In genomic region chr11:98947969-98948569, GRCm38 (mm10) we compare ENCODE assay signal across 12 mouse cellular contexts. TPM values are rescaled to one million over a fixed set of nuclear protein-coding genes. Genes with fewer than 3 reads are reported as not detected.
DNase-seq lines count a peak whose midpoint lies in the region; ATAC-seq and TF ChIP-seq lines count a peak whose summit lies in the region.
"Had no signal": no experiment of that assay in that cellular context is flagged by ENCODE, and none has a peak within 500 bp of the region (broad histone marks: within the 10 kb centered on the region; RNA-seq: fewer than 3 reads in every experiment).

No protein-coding gene starts in this region.

- no peak for DNase-seq in limb, embryonic 10.5 days (ENCODE audit: low spot score)
- DNase-seq in MEL-GATA-1-ER (ENCODE audit: extremely low read depth, low read depth): peak; percentile 51
- DNase-seq in cerebellum, adult 11-12 months: no peak
- no peak for DNase-seq in embryo, embryonic 9.5 days (ENCODE audit: extremely low spot score)
- no peak for DNase-seq in testis, postnatal 10 days (ENCODE audit: low spot score)
- DNase-seq: retina, postnatal 1 day had no signal

- H3ac ChIP-seq in myocyte (ENCODE audit: control insufficient read depth, insufficient read length): no peak overlapping the region

- H3K79me2 ChIP-seq in myocyte (ENCODE audit: control insufficient read depth, insufficient read depth): peaks cover 86% of the 10 kb centered on the region

- H3K27ac ChIP-seq in limb, embryonic 15.5 days: 0 out of 2 replicates have a peak overlapping the region, but pooled peaks have one; percentile 9
- H3K27ac ChIP-seq in limb, embryonic 10.5 days: no peak overlapping the region
- H3K27ac ChIP-seq: midbrain, embryonic 12.5 days had no signal

- peaks cover 35% of the 10 kb centered on the region for H3K36me3 ChIP-seq in limb, embryonic 15.5 days
- peaks cover 69% of the 10 kb centered on the region for H3K36me3 ChIP-seq in limb, embryonic 10.5 days
- H3K36me3 ChIP-seq in myocyte (ENCODE audit: control insufficient read depth, insufficient read depth): no peaks in the 10 kb centered on the region
- H3K36me3 ChIP-seq: midbrain, embryonic 12.5 days had no signal

- H3K4me3 ChIP-seq in limb, embryonic 15.5 days: no peak overlapping the region
- no peak overlapping the region for H3K4me3 ChIP-seq in limb, embryonic 10.5 days
- H3K4me3 ChIP-seq in myocyte: no peak overlapping the region
- H3K4me3 ChIP-seq: midbrain, embryonic 12.5 days had no signal

- H3K4me2 ChIP-seq in limb, embryonic 15.5 days: no peak overlapping the region
- peak overlapping the region; percentile 41 for H3K4me2 ChIP-seq in myocyte (ENCODE audit: low read depth)
- H3K4me2 ChIP-seq: midbrain, embryonic 12.5 days had no signal

- no peaks in the 10 kb centered on the region for H3K27me3 ChIP-seq in limb, embryonic 15.5 days
- H3K27me3 ChIP-seq in limb, embryonic 10.5 days (ENCODE audit: low read depth, poor library complexity, severe bottlenecking): no peaks in the 10 kb centered on the region
- H3K27me3 ChIP-seq in myocyte (ENCODE audit: control insufficient read depth, insufficient read depth, insufficient read length): no peaks in the 10 kb centered on the region
- H3K27me3 ChIP-seq: midbrain, embryonic 12.5 days had no signal

- WGBS in limb, embryonic 15.5 days: 68% methylated on average over 18 of the region's 18 CpGs
- WGBS in limb, embryonic 10.5 days: 88% methylated on average over 18 of the region's 18 CpGs

- H3K9ac ChIP-seq in limb, embryonic 15.5 days: 0 out of 2 replicates have a peak overlapping the region, but pooled peaks have one; percentile 7
- H3K9ac ChIP-seq: midbrain, embryonic 12.5 days had no signal

- no peak for TF ChIP-seq POLR2A in myocyte (IDR thresholded peaks at IDR 0.05; ENCODE audit: insufficient read length, low read depth)

- no peaks in the 10 kb centered on the region for H3K9me3 ChIP-seq in limb, embryonic 15.5 days
- no peaks in the 10 kb centered on the region for H3K9me3 ChIP-seq in limb, embryonic 10.5 days (replicated peaks)
- H3K9me3 ChIP-seq: midbrain, embryonic 12.5 days had no signal

- no peak for ATAC-seq in limb, embryonic 15.5 days (ENCODE audit: insufficient number of reproducible peaks, low FRiP score, low TSS enrichment, low read depth)
- ATAC-seq in granulocyte monocyte progenitor cell, adult 5-6 weeks (replicated peaks; ENCODE audit: poor library complexity, severe bottlenecking): peak; percentile 19
- ATAC-seq: forebrain, embryonic 16.5 days; hindbrain, embryonic 16.5 days had no signal

- H3K4me1 ChIP-seq in limb, embryonic 15.5 days: peaks cover 90% of the 10 kb centered on the region
- peaks cover 76% of the 10 kb centered on the region for H3K4me1 ChIP-seq in limb, embryonic 10.5 days

TF ChIP-seq in myocyte, 11 proteins besides CTCF, POLR2A, EP300 and RAD21:
- TF ChIP-seq MYOD1 (IDR thresholded peaks at IDR 0.05; ENCODE audit: control insufficient read depth in 1 of 3, insufficient read length in 2 of 3, low read depth in 2 of 3) (peak in 1 of 3 experiments; percentile 17), CEBPB (IDR thresholded peaks at IDR 0.05; ENCODE audit: insufficient read depth, poor library complexity, severe bottlenecking) (no peak), USF1 (IDR thresholded peaks at IDR 0.05; ENCODE audit: low read depth) (no peak), SRF (IDR thresholded peaks at IDR 0.05; ENCODE audit: control insufficient read depth, insufficient read length, low read depth) (no peak)

RNA-seq across cellular contexts. Expression of gene Rara, which starts 20.5 kb away (rescaled TPM):
- 43.9 and 51.7 TPM in 2 replicates for polyA plus RNA-seq in limb, embryonic 15.5 days (2015; fragmentation: Nextera tagmentation; extraction: Ambion mirVana)
- 38.4 and 43.7 TPM in 2 replicates for polyA plus RNA-seq in limb, embryonic 10.5 days (2016; fragmentation: Nextera tagmentation; extraction: Ambion mirVana)
- 3.8 and 8.8 TPM in 2 replicates for total RNA-seq in granulocyte monocyte progenitor cell, adult 5-6 weeks (2014; fragmentation: Nextera tagmentation)
- total RNA-seq in granulocyte monocyte progenitor cell, adult 5-6 weeks (2017): 1.9 and 3.1 TPM in 2 replicates
- polyA plus RNA-seq in myocyte (2012; fragmentation: generic; extraction: Trizol): 27.3 TPM

RNA-seq across cellular contexts. Expression of gene Gjd3, which starts 34.7 kb away (rescaled TPM):
- polyA plus RNA-seq in limb, embryonic 15.5 days (2015; fragmentation: Nextera tagmentation; extraction: Ambion mirVana): 0.49 and 0.86 TPM in 2 replicates
- 0.24 and 0.29 TPM in 2 replicates for polyA plus RNA-seq in limb, embryonic 10.5 days (2016; fragmentation: Nextera tagmentation; extraction: Ambion mirVana)
- not detected in 2 replicates for total RNA-seq in granulocyte monocyte progenitor cell, adult 5-6 weeks (2014; fragmentation: Nextera tagmentation)
- total RNA-seq in granulocyte monocyte progenitor cell, adult 5-6 weeks (2017): 1.8 TPM in 1 of 2 replicates, not detected in the other
- polyA plus RNA-seq in myocyte (2012; fragmentation: generic; extraction: Trizol): 0.05 TPM

RNA-seq across cellular contexts. Expression of gene Cdc6, which starts 40.5 kb away (rescaled TPM):
- 23.2 and 24.1 TPM in 2 replicates for polyA plus RNA-seq in limb, embryonic 15.5 days (2015; fragmentation: Nextera tagmentation; extraction: Ambion mirVana)
- 69.9 and 79.5 TPM in 2 replicates for polyA plus RNA-seq in limb, embryonic 10.5 days (2016; fragmentation: Nextera tagmentation; extraction: Ambion mirVana)
- total RNA-seq in granulocyte monocyte progenitor cell, adult 5-6 weeks (2014; fragmentation: Nextera tagmentation): 47.8 and 58.8 TPM in 2 replicates
- 30.3 and 43.5 TPM in 2 replicates for total RNA-seq in granulocyte monocyte progenitor cell, adult 5-6 weeks (2017)
- polyA plus RNA-seq in myocyte (2012; fragmentation: generic; extraction: Trizol): 2.6 TPM
